Mouse (Mus musculus) G1E (cell line): Measurements from ENCODE around the gene Ifitm6. TPM values are rescaled to one million over a fixed set of nuclear protein-coding genes. Genes with fewer than 3 reads are reported as not detected.

Source experiments
- ATAC-seq: 2 replicates; pipeline ENCODE4 v1.8.0; 2016; ENCODE audit warnings: mild to moderate bottlenecking; ENCODE audit not compliant: insufficient number of reproducible peaks, poor library complexity, low FRiP score, severe bottlenecking; ENCODE audit errors: extremely low read depth
- DNase-seq: peaks from one replicate; pipeline ENCODE4 v3.0.0; 2012; ENCODE audit warnings: low spot score
- H3K27me3 ChIP-seq: 2 replicates; pipeline ENCODE4 v1.6.1; 2012; ENCODE audit warnings: mild to moderate bottlenecking, low read length, inconsistent platforms; ENCODE audit not compliant: insufficient read depth
- H3K36me3 ChIP-seq: replicated peaks from 2 replicates; pipeline ENCODE3; 2012; ENCODE audit warnings: mild to moderate bottlenecking, inconsistent platforms
- H3K4me1 ChIP-seq: 2 replicates; pipeline ENCODE4 v1.6.1; 2012; ENCODE audit warnings: low read depth, low read length, inconsistent platforms, mixed read lengths; ENCODE audit not compliant: insufficient read depth
- H3K4me3 ChIP-seq: 2 replicates; pipeline ENCODE4 v1.5.1; 2012; ENCODE audit warnings: low read depth, mild to moderate bottlenecking, inconsistent platforms, low read length, moderate library complexity, mixed read lengths
- H3K9me3 ChIP-seq: replicated peaks from 2 replicates; pipeline ENCODE4 v1.6.1; 2012; ENCODE audit warnings: inconsistent platforms
- CTCF ChIP-seq: IDR thresholded peaks from 2 replicates; pipeline ENCODE4 v1.5.1; 2012; ENCODE audit warnings: low read depth, low read length, inconsistent platforms, mixed read lengths
- GATA1 ChIP-seq: IDR thresholded peaks from 2 replicates; pipeline ENCODE4 v1.6.1; 2012; ENCODE audit warnings: borderline replicate concordance, low read length, inconsistent platforms, mixed read lengths
- GATA2 ChIP-seq: IDR thresholded peaks from 2 replicates; pipeline ENCODE4 v1.6.1; 2012; ENCODE audit warnings: low read depth, low read length, inconsistent platforms, borderline replicate concordance
- POLR2AphosphoS5 ChIP-seq: IDR thresholded peaks from 2 replicates; pipeline ENCODE4 v1.6.1; 2012; ENCODE audit warnings: low read depth, low read length, inconsistent platforms; ENCODE audit not compliant: insufficient replicate concordance
- TAL1 ChIP-seq: conservative IDR thresholded peaks from 2 replicates; pipeline ENCODE4 v1.6.1; 2012; ENCODE audit warnings: low read depth, low read length, inconsistent platforms, mixed read lengths
- polyA plus RNA-seq: library from polyadenylated mRNA; stranded (reverse); fragments of >175 nt; gene quantifications from 2 replicates; pipeline ENCODE4 v1.2.3, GENCODE M21; 2012
- total RNA-seq, 2 experiments: library from RNA; stranded (forward) in 1 of 2; stranded (reverse) in 1 of 2; fragments of 200-1000 nt in 1 of 2; fragments of >200 nt in 1 of 2; fragmentation: Nextera tagmentation in 1 of 2; gene quantifications; 2 replicates each; pipeline ENCODE4 v1.2.3; 2014 to 2017

The Ifitm6 gene
- total and polyA plus RNA-seq, 3 experiments: not detected

- DNase-seq: no peak
- H3K4me3 ChIP-seq: no peak overlapping the region
- ATAC-seq: no peak
- no peaks in the 10 kb centered on the region for H3K36me3 ChIP-seq
- TF ChIP-seq POLR2AphosphoS5: no peak
- TF ChIP-seq GATA2: no peak
- no peak for TF ChIP-seq GATA1
- no peak for TF ChIP-seq CTCF
- no peak for TF ChIP-seq TAL1
- H3K4me1 ChIP-seq: peaks cover 25% of the 10 kb centered on the region
- H3K27me3 ChIP-seq: peaks cover 22% of the 10 kb centered on the region
- H3K9me3 ChIP-seq: no peaks in the 10 kb centered on the region
Measured at GRCm38 (mm10) chr7:141046931-141047580, 29.3 kb upstream of the Ifitm6 start.

- H3K27me3 ChIP-seq: peaks cover 22% of the 10 kb centered on the region
- H3K4me3 ChIP-seq: no peak overlapping the region
- no peaks in the 10 kb centered on the region for H3K9me3 ChIP-seq
- no peaks in the 10 kb centered on the region for H3K36me3 ChIP-seq
- TF ChIP-seq TAL1: no peak
- TF ChIP-seq GATA2: no peak
- no peak for TF ChIP-seq POLR2AphosphoS5
- no peak for TF ChIP-seq CTCF
- no peak for TF ChIP-seq GATA1
- ATAC-seq: no peak
- no peak for DNase-seq
- H3K4me1 ChIP-seq: peaks cover 8% of the 10 kb centered on the region; the same call in 1 of the 2 replicates
Measured at GRCm38 (mm10) chr7:141042539-141042938, 24.8 kb upstream of the Ifitm6 start.

GRCm38 (mm10) chr7:141041661-141042060 lies 23.9 kb upstream of the Ifitm6 start:
- Histone ChIP-seq H3K9me3 (no peaks in the 10 kb centered on the region), H3K27me3 (peaks cover 17% of the 10 kb centered on the region), H3K4me1 (no peaks in the 10 kb centered on the region), H3K4me3 (no peak overlapping the region), H3K36me3 (no peaks in the 10 kb centered on the region)
- ATAC-seq (no peak), DNase-seq (no peak)
- TF ChIP-seq GATA2 (no peak), TAL1 (no peak), GATA1 (no peak), POLR2AphosphoS5 (no peak), CTCF (no peak)

GRCm38 (mm10) chr7:141040867-141041606 lies 23.3 kb upstream of the Ifitm6 start:
- no peak overlapping the region for H3K4me3 ChIP-seq
- H3K27me3 ChIP-seq: peaks cover 14% of the 10 kb centered on the region
- H3K36me3 ChIP-seq: no peaks in the 10 kb centered on the region
- DNase-seq (no peak), ATAC-seq (no peak)
- H3K4me1 ChIP-seq: no peaks in the 10 kb centered on the region
- no peaks in the 10 kb centered on the region for H3K9me3 ChIP-seq
- TF ChIP-seq POLR2AphosphoS5 (no peak), GATA2 (no peak), GATA1 (no peak), TAL1 (no peak), CTCF (no peak)

GRCm38 (mm10) chr7:141039386-141040107 lies 21.8 kb upstream of the Ifitm6 start:
- DNase-seq: no peak
- Histone ChIP-seq H3K36me3 (no peaks in the 10 kb centered on the region), H3K9me3 (no peaks in the 10 kb centered on the region), H3K4me1 (no peaks in the 10 kb centered on the region), H3K4me3 (no peak overlapping the region), H3K27me3 (peaks cover 12% of the 10 kb centered on the region)
- ATAC-seq: no peak
- TF ChIP-seq POLR2AphosphoS5 (no peak), CTCF (no peak), GATA2 (no peak)
